ENCODE assay signal across 25 mouse cellular contexts in genomic region chr10:81075734-81076133, GRCm38 (mm10). TPM values are rescaled to one million over a fixed set of nuclear protein-coding genes. Genes with fewer than 3 reads are reported as not detected.
DNase-seq lines count a peak whose midpoint lies in the region; ATAC-seq and TF ChIP-seq lines count a peak whose summit lies in the region.
"Had no signal": no experiment of that assay in that cellular context is flagged by ENCODE, and none has a peak within 500 bp of the region (broad histone marks: within the 10 kb centered on the region; RNA-seq: fewer than 3 reads in every experiment).

No protein-coding gene starts in this region.

- no peak for ATAC-seq in liver, postnatal 0 days
- ATAC-seq in liver, embryonic 12.5 days, result no peak
- ATAC-seq: forebrain, embryonic 15.5 days; intestine, postnatal 0 days had no signal

- peaks cover 10% of the 10 kb centered on the region; the same call in 1 of the 2 replicates for H3K36me3 ChIP-seq in liver, postnatal 0 days (replicated peaks; ENCODE audit: insufficient read depth, low read length)
- H3K36me3 ChIP-seq in liver, embryonic 12.5 days, result peaks cover 91% of the 10 kb centered on the region

- no peak overlapping the region for H3K9ac ChIP-seq in liver, postnatal 0 days (replicated peaks)
- no peak overlapping the region for H3K9ac ChIP-seq in liver, embryonic 12.5 days
- H3K9ac ChIP-seq: embryonic facial prominence, embryonic 12.5 days; embryonic facial prominence, embryonic 15.5 days; forebrain, embryonic 12.5 days; forebrain, embryonic 15.5 days; hindbrain, embryonic 12.5 days; hindbrain, embryonic 15.5 days had no signal

- H3K4me3 ChIP-seq in liver, postnatal 0 days (ENCODE audit: low read depth, low read length), result no peak overlapping the region
- H3K4me3 ChIP-seq in liver, embryonic 12.5 days, result no peak overlapping the region
- H3K4me3 ChIP-seq: embryonic facial prominence, embryonic 12.5 days; embryonic facial prominence, embryonic 15.5 days; forebrain, embryonic 12.5 days; forebrain, embryonic 15.5 days; hindbrain, embryonic 12.5 days; hindbrain, embryonic 15.5 days had no signal

- peak overlapping the region; percentile 66 for H3K27ac ChIP-seq in liver, postnatal 0 days (ENCODE audit: low read depth)
- H3K27ac ChIP-seq in liver, embryonic 12.5 days, result no peak overlapping the region
- H3K27ac ChIP-seq: embryonic facial prominence, embryonic 12.5 days; embryonic facial prominence, embryonic 15.5 days; forebrain, embryonic 12.5 days; forebrain, embryonic 15.5 days; hindbrain, embryonic 12.5 days; hindbrain, embryonic 15.5 days had no signal

- no peaks in the 10 kb centered on the region for H3K27me3 ChIP-seq in liver, postnatal 0 days (ENCODE audit: insufficient read depth, low read length)
- no peaks in the 10 kb centered on the region for H3K27me3 ChIP-seq in liver, embryonic 12.5 days (replicated peaks)
- H3K27me3 ChIP-seq: CH12.LX; embryonic facial prominence, embryonic 12.5 days; embryonic facial prominence, embryonic 15.5 days; forebrain, embryonic 12.5 days; forebrain, embryonic 15.5 days; hindbrain, embryonic 12.5 days; hindbrain, embryonic 15.5 days had no signal

- DNase-seq in gastrocnemius, adult 18-20 months (ENCODE audit: low spot score), result peak; percentile 65
- no peak for DNase-seq in gastrocnemius, postnatal 4 days (ENCODE audit: low spot score in 2 of 2)
- no peak for DNase-seq in liver, postnatal 0 days
- peak; percentile 81 for DNase-seq in skeletal muscle tissue, adult 2 months (ENCODE audit: low read depth, low spot score)
- no peak for DNase-seq in left cerebral cortex, postnatal 10 days (ENCODE audit: extremely low spot score in 1 of 2, low spot score in 2 of 2)
- DNase-seq: adrenal gland, adult 8-10 months; adrenal gland, postnatal 36 days; B cell, adult 2 months; cerebellum, adult 18-20 months; cerebellum, adult 9-10 months; cerebellum, postnatal 14 days; heart, adult 11 months; kidney, adult 2 months had no signal

- 58% methylated on average over 8 of the region's 8 CpGs for WGBS in liver, postnatal 0 days (ENCODE audit: insufficient replicate concordance)
- WGBS in liver, embryonic 12.5 days (ENCODE audit: insufficient replicate concordance), result 75% methylated on average over 8 of the region's 8 CpGs

- no peak overlapping the region for H3K4me2 ChIP-seq in liver, postnatal 0 days (ENCODE audit: low read depth, low read length)
- H3K4me2 ChIP-seq in liver, embryonic 12.5 days, result no peak overlapping the region
- H3K4me2 ChIP-seq: embryonic facial prominence, embryonic 12.5 days; embryonic facial prominence, embryonic 15.5 days; forebrain, embryonic 12.5 days; forebrain, embryonic 15.5 days; heart, embryonic 11.5 days; hindbrain, embryonic 12.5 days; hindbrain, embryonic 15.5 days had no signal

- no peaks in the 10 kb centered on the region for H3K9me3 ChIP-seq in liver, postnatal 0 days (ENCODE audit: low read length)
- H3K9me3 ChIP-seq in liver, embryonic 12.5 days (replicated peaks), result no peaks in the 10 kb centered on the region
- H3K9me3 ChIP-seq: embryonic facial prominence, embryonic 12.5 days; embryonic facial prominence, embryonic 15.5 days; forebrain, embryonic 12.5 days; forebrain, embryonic 15.5 days; G1E; hindbrain, embryonic 12.5 days; hindbrain, embryonic 15.5 days had no signal

- TF ChIP-seq CTCF in liver, postnatal 0 days (IDR thresholded peaks at IDR 0.05; ENCODE audit: low read depth), result no peak

- H3K4me1 ChIP-seq in liver, postnatal 0 days (ENCODE audit: insufficient read depth), result peaks cover 1% of the 10 kb centered on the region
- H3K4me1 ChIP-seq in liver, embryonic 12.5 days, result peaks cover 12% of the 10 kb centered on the region

- no peak for TF ChIP-seq EP300 in liver, postnatal 0 days (IDR thresholded peaks at IDR 0.05; ENCODE audit: low read depth)

- intact Hi-C loops in left cerebral cortex, postnatal 10 days (cut with DNase I), result no loop called here

RNA-seq across cellular contexts. Expression of gene Thop1, which starts 5.9 kb away (rescaled TPM):
- total RNA-seq in gastrocnemius, adult 18-20 months (2021), result 10 to 100 TPM; 21.1 to 26.0 TPM
- total RNA-seq in gastrocnemius, postnatal 4 days (2021), result 10 to 100 TPM; 40.6 to 44.0 TPM
- 7.4 and 8.1 TPM in 2 replicates for polyA plus RNA-seq in liver, postnatal 0 days (2015; fragmentation: Nextera tagmentation; extraction: Ambion mirVana)
- polyA plus RNA-seq in liver, embryonic 12.5 days (2016; fragmentation: Nextera tagmentation; extraction: Ambion mirVana), result 48.5 and 50.8 TPM in 2 replicates
- 10 to 100 TPM; 53.8 to 54.9 TPM for total RNA-seq in left cerebral cortex, postnatal 10 days (2021)

RNA-seq across cellular contexts. Expression of gene Sgta, which starts 15.8 kb away (rescaled TPM):
- 100 to 1,000 TPM; 101 to 103 TPM for total RNA-seq in gastrocnemius, adult 18-20 months (2021)
- total RNA-seq in gastrocnemius, postnatal 4 days (2021), result 100 to 1,000 TPM in 1 of 2 experiments, 10 to 100 TPM in 1; 98.0 to 100 TPM
- 50.2 and 50.6 TPM in 2 replicates for polyA plus RNA-seq in liver, postnatal 0 days (2015; fragmentation: Nextera tagmentation; extraction: Ambion mirVana)
- polyA plus RNA-seq in liver, embryonic 12.5 days (2016; fragmentation: Nextera tagmentation; extraction: Ambion mirVana), result 89.2 and 91.3 TPM in 2 replicates
- 100 to 1,000 TPM; 187 to 196 TPM for total RNA-seq in left cerebral cortex, postnatal 10 days (2021)

RNA-seq across cellular contexts. Expression of gene Creb3l3, which starts 22.9 kb away (rescaled TPM):
- total RNA-seq in gastrocnemius, adult 18-20 months (2021), result under 1 TPM in 1 of 2 experiments, not detected in 1; 0.09 TPM
- 1 to 10 TPM; 1.2 to 1.5 TPM for total RNA-seq in gastrocnemius, postnatal 4 days (2021)
- polyA plus RNA-seq in liver, postnatal 0 days (2015; fragmentation: Nextera tagmentation; extraction: Ambion mirVana), result 181 and 183 TPM in 2 replicates
- polyA plus RNA-seq in liver, embryonic 12.5 days (2016; fragmentation: Nextera tagmentation; extraction: Ambion mirVana), result 17.3 and 17.8 TPM in 2 replicates
- total RNA-seq in left cerebral cortex, postnatal 10 days (2021), result under 1 TPM; 0.28 to 0.30 TPM
- total RNA-seq: CH12.LX; G1E; hematopoietic stem cell, adult 5-6 weeks had no signal
- polyA plus RNA-seq: G1E had no signal

RNA-seq across cellular contexts. Expression of gene Map2k2, which starts 30.0 kb away (rescaled TPM):
- 100 to 1,000 TPM; 173 to 189 TPM for total RNA-seq in gastrocnemius, adult 18-20 months (2021)
- 100 to 1,000 TPM; 148 to 152 TPM for total RNA-seq in gastrocnemius, postnatal 4 days (2021)
- polyA plus RNA-seq in liver, postnatal 0 days (2015; fragmentation: Nextera tagmentation; extraction: Ambion mirVana), result 93.2 and 93.9 TPM in 2 replicates
- polyA plus RNA-seq in liver, embryonic 12.5 days (2016; fragmentation: Nextera tagmentation; extraction: Ambion mirVana), result 167 and 168 TPM in 2 replicates
- total RNA-seq in left cerebral cortex, postnatal 10 days (2021), result 100 to 1,000 TPM; 127 to 130 TPM

RNA-seq across cellular contexts. Expression of gene Slc39a3, which starts 38.5 kb away (rescaled TPM):
- total RNA-seq in gastrocnemius, adult 18-20 months (2021), result 10 to 100 TPM; 13.7 TPM
- 10 to 100 TPM; 11.2 to 11.9 TPM for total RNA-seq in gastrocnemius, postnatal 4 days (2021)
- polyA plus RNA-seq in liver, postnatal 0 days (2015; fragmentation: Nextera tagmentation; extraction: Ambion mirVana), result 4.6 and 4.7 TPM in 2 replicates
- polyA plus RNA-seq in liver, embryonic 12.5 days (2016; fragmentation: Nextera tagmentation; extraction: Ambion mirVana), result 7.1 and 7.9 TPM in 2 replicates
- total RNA-seq in left cerebral cortex, postnatal 10 days (2021), result 10 to 100 TPM; 65.2 to 67.8 TPM

Comparison
In these comparisons a context has a peak if more than half of its experiments do, and no peak if none do; other contexts are left out.
1. DNase-seq: peak in gastrocnemius, adult 18-20 months (single experiment) and skeletal muscle tissue, adult 2 months (single experiment); none in gastrocnemius, postnatal 4 days (0 of 2), liver, postnatal 0 days (single experiment) and left cerebral cortex, postnatal 10 days (0 of 2).